Mouse (Mus musculus): ENCODE data around the gene Rfxap.

DNA sequence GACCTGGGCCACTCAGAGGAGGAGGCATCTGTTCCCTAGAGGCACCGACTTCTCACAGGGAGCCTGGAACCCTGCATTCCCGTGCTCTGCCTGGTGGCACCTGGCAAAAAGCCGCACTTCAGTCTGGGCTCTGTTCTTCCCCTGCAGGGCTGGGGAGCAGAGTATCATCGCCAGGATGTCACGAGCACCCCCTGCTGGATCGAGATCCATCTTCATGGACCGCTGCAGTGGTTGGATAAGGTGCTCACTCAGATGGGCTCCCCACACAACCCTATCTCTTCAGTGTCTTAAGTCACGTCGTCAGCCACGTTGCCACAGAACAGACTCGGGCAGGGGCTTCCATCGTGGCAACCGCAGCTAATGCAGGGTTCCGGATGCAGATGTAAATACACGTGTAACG, 10.4 kb downstream of the Rfxap start:
- peak in 2 of 3 experiments; percentile 7 to 26; a peak in 2 of 6 replicates for TF ChIP-seq CTCF (IDR thresholded peaks at IDR 0.05 in 2 of 3, conservative IDR thresholded peaks at IDR 0.05 in 1 of 3; ENCODE audit: control insufficient read depth in 1 of 3, insufficient read depth in 1 of 3, low read depth in 2 of 3, low read length in 3 of 3, poor library complexity in 1 of 3, severe bottlenecking in 1 of 3)
- TF ChIP-seq ZC3H11A (IDR thresholded peaks at IDR 0.05; ENCODE audit: low read depth, low read length) = no peak
